Comparison of ENCODE assay signal across 21 mouse cellular contexts in the genomic region with DNA sequence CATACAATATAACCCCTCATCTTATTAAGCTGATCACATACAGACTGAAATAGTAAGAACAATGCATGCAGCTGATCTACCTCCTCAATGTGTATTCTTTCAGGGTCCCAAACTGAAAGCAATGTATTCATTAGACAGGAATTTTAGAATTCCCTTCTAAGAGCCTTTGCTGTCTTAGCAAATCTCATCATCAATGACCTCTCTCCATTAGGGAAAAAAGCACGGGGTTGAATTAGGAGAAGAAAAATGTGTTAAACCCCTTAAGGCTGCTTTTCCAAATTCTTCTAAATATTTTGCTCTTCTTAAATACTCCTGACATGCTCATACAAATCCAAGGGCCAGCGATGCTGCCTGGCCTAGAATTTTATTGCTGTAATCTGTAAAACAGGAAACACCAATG.
DNase-seq lines count a peak whose midpoint lies in the region; ATAC-seq and TF ChIP-seq lines count a peak whose summit lies in the region.
"Had no signal": no experiment of that assay in that cellular context is flagged by ENCODE, and none has a peak within 500 bp of the region (broad histone marks: within the 10 kb centered on the region; RNA-seq: fewer than 3 reads in every experiment).

No protein-coding gene starts in this region.

- H3K9me3 ChIP-seq in kidney, postnatal 0 days (replicated peaks; ENCODE audit: low read length): no peaks in the 10 kb centered on the region
- no peaks in the 10 kb centered on the region; the same call in 1 of the 2 replicates for H3K9me3 ChIP-seq in midbrain, embryonic 11.5 days (ENCODE audit: control insufficient read depth, low read length)
- H3K9me3 ChIP-seq in midbrain, postnatal 0 days (ENCODE audit: low read length): no peaks in the 10 kb centered on the region

- H3K9ac ChIP-seq in kidney, postnatal 0 days (ENCODE audit: low read depth, low read length): no peak overlapping the region
- no peak overlapping the region for H3K9ac ChIP-seq in midbrain, embryonic 11.5 days (ENCODE audit: low read length)
- no peak overlapping the region for H3K9ac ChIP-seq in midbrain, postnatal 0 days (replicated peaks; ENCODE audit: low read length, poor library complexity, severe bottlenecking)
- H3K9ac ChIP-seq in heart, adult 2 months (ENCODE audit: low read depth, low read length): no peak overlapping the region

- H3K27me3 ChIP-seq in kidney, postnatal 0 days (ENCODE audit: insufficient read depth, low read length): no peaks in the 10 kb centered on the region
- H3K27me3 ChIP-seq in midbrain, embryonic 11.5 days (ENCODE audit: control insufficient read depth, insufficient read depth, low read length): no peaks in the 10 kb centered on the region
- no peaks in the 10 kb centered on the region for H3K27me3 ChIP-seq in midbrain, postnatal 0 days (ENCODE audit: insufficient read depth, low read length)
- H3K27me3 ChIP-seq in heart, adult 2 months (ENCODE audit: control insufficient read depth, insufficient read depth, low read length): no peaks in the 10 kb centered on the region
- H3K27me3 ChIP-seq: CH12.LX, Patski had no signal

- peak; percentile 64 for DNase-seq in kidney, postnatal 0 days (ENCODE audit: low spot score)
- DNase-seq in kidney, adult 8-10 months: no peak
- peak; percentile 75 for DNase-seq in midbrain, embryonic 11.5 days (ENCODE audit: low spot score, missing footprints)
- no peak for DNase-seq in midbrain, postnatal 0 days (ENCODE audit: low spot score)
- DNase-seq in Muller cell, postnatal 12 days (ENCODE audit: inconsistent ontology term): peak; percentile 77
- no peak for DNase-seq in heart, adult 2 months
- DNase-seq: adrenal gland, adult 2 months; adrenal gland, adult 8-10 months; adrenal gland, postnatal 10 days; adrenal gland, postnatal 14 days; adrenal gland, postnatal 25 days; adrenal gland, postnatal 36 days; B cell, adult 2 months; cerebellum, adult 11 months; cerebellum, adult 11-12 months; cerebellum, adult 18-20 months; cerebellum, adult 2 months had no signal

- no peak overlapping the region for H3K4me3 ChIP-seq in kidney, postnatal 0 days (replicated peaks; ENCODE audit: low read depth, low read length)
- H3K4me3 ChIP-seq in midbrain, embryonic 11.5 days (ENCODE audit: low read depth, low read length): no peak overlapping the region
- H3K4me3 ChIP-seq in midbrain, postnatal 0 days (ENCODE audit: low read depth, low read length): no peak overlapping the region
- no peak overlapping the region for H3K4me3 ChIP-seq in heart, adult 2 months

- no peak overlapping the region for H3K4me2 ChIP-seq in kidney, postnatal 0 days (ENCODE audit: low read length)
- H3K4me2 ChIP-seq in midbrain, embryonic 11.5 days: no peak overlapping the region
- H3K4me2 ChIP-seq in midbrain, postnatal 0 days (ENCODE audit: low read depth, low read length, poor library complexity, severe bottlenecking): no peak overlapping the region

- H3K36me3 ChIP-seq in kidney, postnatal 0 days (ENCODE audit: insufficient read depth, low read length): no peaks in the 10 kb centered on the region
- no peaks in the 10 kb centered on the region for H3K36me3 ChIP-seq in midbrain, embryonic 11.5 days (ENCODE audit: control insufficient read depth, insufficient read depth, low read length)
- H3K36me3 ChIP-seq in midbrain, postnatal 0 days (ENCODE audit: insufficient read depth, low read length): no peaks in the 10 kb centered on the region
- H3K36me3 ChIP-seq in heart, adult 2 months (ENCODE audit: control insufficient read depth, insufficient read depth, low read length): peaks cover 2% of the 10 kb centered on the region

- peaks cover 8% of the 10 kb centered on the region for H3K79me2 ChIP-seq in heart, adult 2 months (replicated peaks; ENCODE audit: control insufficient read depth, insufficient read depth, low read length)

- H3K27ac ChIP-seq in kidney, postnatal 0 days: no peak overlapping the region
- H3K27ac ChIP-seq in midbrain, embryonic 11.5 days (ENCODE audit: low read depth, low read length): no peak overlapping the region
- no peak overlapping the region for H3K27ac ChIP-seq in midbrain, postnatal 0 days (ENCODE audit: low read depth, low read length)
- H3K27ac ChIP-seq in heart, adult 2 months: no peak overlapping the region

- intact Hi-C loops in heart, adult 2 months (cut with DNase I): no loop called here

- TF ChIP-seq CTCF in kidney, postnatal 0 days (IDR thresholded peaks at IDR 0.05; ENCODE audit: low read depth): no peak
- no peak for TF ChIP-seq CTCF in midbrain, postnatal 0 days (IDR thresholded peaks at IDR 0.05)
- no peak for TF ChIP-seq CTCF in heart, adult 2 months (IDR thresholded peaks at IDR 0.05)

- TF ChIP-seq EP300 in heart, adult 2 months (IDR thresholded peaks at IDR 0.05; ENCODE audit: insufficient read depth, low read depth, low read length): no peak

- no peak for ATAC-seq in kidney, postnatal 0 days (replicated peaks; ENCODE audit: low FRiP score, low read depth)
- ATAC-seq in midbrain, embryonic 11.5 days (ENCODE audit: low FRiP score): no peak
- no peak for ATAC-seq in midbrain, postnatal 0 days (ENCODE audit: low FRiP score)
- ATAC-seq: activated CD4-positive, CD25-positive, alpha-beta regulatory T cell, adult 4 months; CD4-positive, CD25-positive, alpha-beta regulatory T cell, adult 4 months; Patski had no signal

- H3K4me1 ChIP-seq in kidney, postnatal 0 days (replicated peaks; ENCODE audit: insufficient read depth, low read length): 0 out of 2 replicates have a peak, but pooled peaks cover 5% of the 10 kb centered on the region
- no peaks in the 10 kb centered on the region for H3K4me1 ChIP-seq in midbrain, embryonic 11.5 days (ENCODE audit: control insufficient read depth, insufficient read depth, low read length)
- no peaks in the 10 kb centered on the region for H3K4me1 ChIP-seq in midbrain, postnatal 0 days (ENCODE audit: insufficient read depth, low read length)
- peaks cover 4% of the 10 kb centered on the region; the same call in 1 of the 2 replicates for H3K4me1 ChIP-seq in heart, adult 2 months (ENCODE audit: control insufficient read depth, insufficient read depth, low read length)

- 84% methylated on average over 2 of the region's 2 CpGs for WGBS in kidney, postnatal 0 days
- 92% methylated on average over 2 of the region's 2 CpGs for WGBS in midbrain, embryonic 11.5 days
- WGBS in midbrain, postnatal 0 days: 88% methylated on average over 2 of the region's 2 CpGs
- WGBS in heart, adult 2 months: 82% methylated on average over 2 of the region's 2 CpGs

- no peak for TF ChIP-seq POLR2A in heart, adult 2 months (IDR thresholded peaks at IDR 0.05; ENCODE audit: insufficient read depth, low read depth, low read length)

Comparison
In these comparisons a context has a peak if more than half of its experiments do, and no peak if none do; other contexts are left out.
1. DNase-seq: peak in kidney, postnatal 0 days (single experiment), midbrain, embryonic 11.5 days (single experiment) and Muller cell, postnatal 12 days (single experiment); none in kidney, adult 8-10 months (0 of 2), midbrain, postnatal 0 days (single experiment) and heart, adult 2 months (0 of 2).